In genomic region chr9:108072481-108072924, GRCm38 (mm10) we compare ENCODE assay signal across 11 mouse cellular contexts. TPM values are rescaled to one million over a fixed set of nuclear protein-coding genes. Genes with fewer than 3 reads are reported as not detected.
DNase-seq lines count a peak whose midpoint lies in the region; ATAC-seq lines count a peak whose summit lies in the region.
"Had no signal": no experiment of that assay in that cellular context is flagged by ENCODE, and none has a peak within 500 bp of the region (broad histone marks: within the 10 kb centered on the region; RNA-seq: fewer than 3 reads in every experiment).

No protein-coding gene starts in this region.

- no peak overlapping the region for H3K4me2 ChIP-seq in forebrain, embryonic 15.5 days (replicated peaks)
- no peak overlapping the region for H3K4me2 ChIP-seq in forebrain, embryonic 16.5 days (ENCODE audit: low read length)
- H3K4me2 ChIP-seq in intestine, embryonic 14.5 days (ENCODE audit: low read length): no peak overlapping the region
- H3K4me2 ChIP-seq in intestine, embryonic 16.5 days (ENCODE audit: low read depth, low read length): no peak overlapping the region
- H3K4me2 ChIP-seq: neural tube, embryonic 15.5 days had no signal

- no peak overlapping the region for H3K4me3 ChIP-seq in forebrain, embryonic 15.5 days
- H3K4me3 ChIP-seq in forebrain, embryonic 16.5 days (replicated peaks; ENCODE audit: low read length): no peak overlapping the region
- no peak overlapping the region for H3K4me3 ChIP-seq in intestine, embryonic 14.5 days (ENCODE audit: low read depth, low read length)
- H3K4me3 ChIP-seq in intestine, embryonic 16.5 days (ENCODE audit: low read length): no peak overlapping the region
- H3K4me3 ChIP-seq: neural tube, embryonic 15.5 days had no signal

- no peak overlapping the region for H3K27ac ChIP-seq in forebrain, embryonic 15.5 days (replicated peaks)
- H3K27ac ChIP-seq in forebrain, embryonic 16.5 days (ENCODE audit: low read length): no peak overlapping the region
- 0 out of 2 replicates have a peak overlapping the region, but pooled peaks have one; percentile 2 for H3K27ac ChIP-seq in intestine, embryonic 14.5 days (ENCODE audit: low read depth)
- no peak overlapping the region for H3K27ac ChIP-seq in intestine, embryonic 16.5 days (ENCODE audit: low read length)
- H3K27ac ChIP-seq: neural tube, embryonic 15.5 days had no signal

- DNase-seq in intestine, embryonic 14.5 days (ENCODE audit: low spot score): no peak
- peak; percentile 35 for DNase-seq in Muller cell, postnatal 12 days (ENCODE audit: inconsistent ontology term)
- peak; percentile 81 for DNase-seq in cerebellum, adult 9-11 months
- DNase-seq in left cerebral cortex, postnatal 4 days: no peak
- DNase-seq in yolk sac, embryonic 10.5 days (ENCODE audit: low spot score): no peak
- DNase-seq: kidney, postnatal 36 days; thymus, postnatal 36 days had no signal

- 54% methylated on average over 9 of the region's 9 CpGs for WGBS in forebrain, embryonic 15.5 days
- 55% methylated on average over 9 of the region's 9 CpGs for WGBS in forebrain, embryonic 16.5 days
- 56% methylated on average over 9 of the region's 9 CpGs for WGBS in intestine, embryonic 14.5 days
- WGBS in intestine, embryonic 16.5 days: 60% methylated on average over 9 of the region's 9 CpGs

- H3K4me1 ChIP-seq in forebrain, embryonic 15.5 days: no peaks in the 10 kb centered on the region
- no peaks in the 10 kb centered on the region for H3K4me1 ChIP-seq in forebrain, embryonic 16.5 days (replicated peaks; ENCODE audit: control insufficient read depth, insufficient read depth, low read length)
- no peaks in the 10 kb centered on the region for H3K4me1 ChIP-seq in intestine, embryonic 14.5 days (replicated peaks; ENCODE audit: control insufficient read depth, insufficient read depth, low read length)
- H3K4me1 ChIP-seq in intestine, embryonic 16.5 days (ENCODE audit: control insufficient read depth, insufficient read depth, low read length): peaks cover 5% of the 10 kb centered on the region; the same call in 1 of the 2 replicates
- H3K4me1 ChIP-seq: neural tube, embryonic 15.5 days had no signal

- H3K36me3 ChIP-seq in forebrain, embryonic 15.5 days: peaks cover 15% of the 10 kb centered on the region; the same call in 1 of the 2 replicates
- H3K36me3 ChIP-seq in forebrain, embryonic 16.5 days (ENCODE audit: control insufficient read depth, insufficient read depth): no peaks in the 10 kb centered on the region
- peaks cover 17% of the 10 kb centered on the region; the same call in 1 of the 2 replicates for H3K36me3 ChIP-seq in intestine, embryonic 14.5 days (ENCODE audit: control insufficient read depth, insufficient read depth, low read length)
- peaks cover 4% of the 10 kb centered on the region; the same call in 1 of the 2 replicates for H3K36me3 ChIP-seq in intestine, embryonic 16.5 days (ENCODE audit: control insufficient read depth, insufficient read depth, low read length)

- no peaks in the 10 kb centered on the region for H3K9me3 ChIP-seq in forebrain, embryonic 15.5 days
- H3K9me3 ChIP-seq in forebrain, embryonic 16.5 days (ENCODE audit: control insufficient read depth, low read length): no peaks in the 10 kb centered on the region
- no peaks in the 10 kb centered on the region for H3K9me3 ChIP-seq in intestine, embryonic 14.5 days (ENCODE audit: control insufficient read depth, low read length)
- no peaks in the 10 kb centered on the region for H3K9me3 ChIP-seq in intestine, embryonic 16.5 days (ENCODE audit: control insufficient read depth, low read length)
- H3K9me3 ChIP-seq: neural tube, embryonic 15.5 days had no signal

- no peak for ATAC-seq in forebrain, embryonic 15.5 days (replicated peaks)
- ATAC-seq in forebrain, embryonic 16.5 days: no peak
- no peak for ATAC-seq in intestine, embryonic 14.5 days (replicated peaks; ENCODE audit: low FRiP score, low TSS enrichment, low read depth)
- no peak for ATAC-seq in intestine, embryonic 16.5 days

- intact Hi-C loops in left cerebral cortex, postnatal 4 days (cut with DNase I): no loop called here

- H3K9ac ChIP-seq in forebrain, embryonic 15.5 days (replicated peaks): peak overlapping the region; percentile 24; the same call in 1 of the 2 replicates
- H3K9ac ChIP-seq in forebrain, embryonic 16.5 days (replicated peaks; ENCODE audit: low read depth, low read length): no peak overlapping the region
- no peak overlapping the region for H3K9ac ChIP-seq in intestine, embryonic 14.5 days (ENCODE audit: low read length)
- H3K9ac ChIP-seq in intestine, embryonic 16.5 days (ENCODE audit: low read depth, low read length): no peak overlapping the region
- H3K9ac ChIP-seq: neural tube, embryonic 15.5 days had no signal

- H3K27me3 ChIP-seq in forebrain, embryonic 15.5 days: no peaks in the 10 kb centered on the region
- H3K27me3 ChIP-seq in forebrain, embryonic 16.5 days (replicated peaks; ENCODE audit: control insufficient read depth, insufficient read depth, low read length): no peaks in the 10 kb centered on the region
- no peaks in the 10 kb centered on the region for H3K27me3 ChIP-seq in intestine, embryonic 14.5 days (replicated peaks; ENCODE audit: control insufficient read depth, insufficient read depth, low read length)
- H3K27me3 ChIP-seq in intestine, embryonic 16.5 days (replicated peaks; ENCODE audit: control insufficient read depth, insufficient read depth, low read length): no peaks in the 10 kb centered on the region
- H3K27me3 ChIP-seq: neural tube, embryonic 15.5 days had no signal

RNA-seq across cellular contexts. Expression of gene Mst1, which starts 7.7 kb away (rescaled TPM):
- polyA plus RNA-seq in forebrain, embryonic 15.5 days (2015; fragmentation: Nextera tagmentation; extraction: Ambion mirVana): 0.37 TPM in 1 of 2 replicates, not detected in the other
- polyA plus RNA-seq in forebrain, embryonic 16.5 days (2015; fragmentation: Nextera tagmentation; extraction: Ambion mirVana): not detected in 2 replicates
- polyA plus RNA-seq in intestine, embryonic 14.5 days (2014; fragmentation: Nextera tagmentation; extraction: Ambion mirVana): 0.17 and 0.78 TPM in 2 replicates
- polyA plus RNA-seq in intestine, embryonic 16.5 days (2015; fragmentation: Nextera tagmentation; extraction: Ambion mirVana): 1.8 and 2.0 TPM in 2 replicates
- not detected for total RNA-seq in left cerebral cortex, postnatal 4 days (2021)
- polyA plus RNA-seq: neural tube, embryonic 15.5 days had no signal

RNA-seq across cellular contexts. Expression of gene Rnf123, which starts 10.6 kb away (rescaled TPM):
- 45.4 and 49.0 TPM in 2 replicates for polyA plus RNA-seq in forebrain, embryonic 15.5 days (2015; fragmentation: Nextera tagmentation; extraction: Ambion mirVana)
- polyA plus RNA-seq in forebrain, embryonic 16.5 days (2015; fragmentation: Nextera tagmentation; extraction: Ambion mirVana): 44.5 and 53.1 TPM in 2 replicates
- polyA plus RNA-seq in intestine, embryonic 14.5 days (2014; fragmentation: Nextera tagmentation; extraction: Ambion mirVana): 30.7 and 33.2 TPM in 2 replicates
- polyA plus RNA-seq in intestine, embryonic 16.5 days (2015; fragmentation: Nextera tagmentation; extraction: Ambion mirVana): 20.3 and 22.3 TPM in 2 replicates
- 10 to 100 TPM; 92.5 to 93.8 TPM for total RNA-seq in left cerebral cortex, postnatal 4 days (2021)

RNA-seq across cellular contexts. Expression of gene Amigo3, which starts 19.5 kb away (rescaled TPM):
- polyA plus RNA-seq in forebrain, embryonic 15.5 days (2015; fragmentation: Nextera tagmentation; extraction: Ambion mirVana): 3.2 and 3.4 TPM in 2 replicates
- polyA plus RNA-seq in forebrain, embryonic 16.5 days (2015; fragmentation: Nextera tagmentation; extraction: Ambion mirVana): 2.5 and 3.4 TPM in 2 replicates
- polyA plus RNA-seq in intestine, embryonic 14.5 days (2014; fragmentation: Nextera tagmentation; extraction: Ambion mirVana): 2.5 and 2.7 TPM in 2 replicates
- polyA plus RNA-seq in intestine, embryonic 16.5 days (2015; fragmentation: Nextera tagmentation; extraction: Ambion mirVana): 3.2 and 4.2 TPM in 2 replicates
- 1 to 10 TPM; 1.6 to 2.8 TPM for total RNA-seq in left cerebral cortex, postnatal 4 days (2021)

RNA-seq across cellular contexts. Expression of gene Apeh, which starts 21.9 kb away (rescaled TPM):
- polyA plus RNA-seq in forebrain, embryonic 15.5 days (2015; fragmentation: Nextera tagmentation; extraction: Ambion mirVana): 42.3 and 50.5 TPM in 2 replicates
- polyA plus RNA-seq in forebrain, embryonic 16.5 days (2015; fragmentation: Nextera tagmentation; extraction: Ambion mirVana): 41.3 and 46.2 TPM in 2 replicates
- polyA plus RNA-seq in intestine, embryonic 14.5 days (2014; fragmentation: Nextera tagmentation; extraction: Ambion mirVana): 57.7 and 61.1 TPM in 2 replicates
- polyA plus RNA-seq in intestine, embryonic 16.5 days (2015; fragmentation: Nextera tagmentation; extraction: Ambion mirVana): 105 and 109 TPM in 2 replicates
- 10 to 100 TPM; 46.1 to 50.1 TPM for total RNA-seq in left cerebral cortex, postnatal 4 days (2021)

RNA-seq across cellular contexts. Expression of gene Gmppb, which starts 23.5 kb away (rescaled TPM):
- polyA plus RNA-seq in forebrain, embryonic 15.5 days (2015; fragmentation: Nextera tagmentation; extraction: Ambion mirVana): 19.9 and 22.2 TPM in 2 replicates
- polyA plus RNA-seq in forebrain, embryonic 16.5 days (2015; fragmentation: Nextera tagmentation; extraction: Ambion mirVana): 19.6 and 21.2 TPM in 2 replicates
- polyA plus RNA-seq in intestine, embryonic 14.5 days (2014; fragmentation: Nextera tagmentation; extraction: Ambion mirVana): 29.1 and 33.5 TPM in 2 replicates
- 105 and 115 TPM in 2 replicates for polyA plus RNA-seq in intestine, embryonic 16.5 days (2015; fragmentation: Nextera tagmentation; extraction: Ambion mirVana)
- 10 to 100 TPM; 15.2 to 15.5 TPM for total RNA-seq in left cerebral cortex, postnatal 4 days (2021)

Comparison
In these comparisons a context has a peak if more than half of its experiments do, and no peak if none do; other contexts are left out.
1. DNase-seq: peak in Muller cell, postnatal 12 days (single experiment) and cerebellum, adult 9-11 months (single experiment); none in intestine, embryonic 14.5 days (single experiment), left cerebral cortex, postnatal 4 days (single experiment) and yolk sac, embryonic 10.5 days (single experiment).